Mouse (Mus musculus) heart, postnatal 14 days (tissue): ENCODE results near the gene Smurf1. TPM values are rescaled to one million over a fixed set of nuclear protein-coding genes. Genes with fewer than 3 reads are reported as not detected.

Experiments
- DNase-seq, 2 experiments: peaks; one replicate each; pipeline ENCODE4 v3.0.0; 2021 to 2022
- intact Hi-C: fragments of 180-260 bp; cut with DNase I; formaldehyde crosslinking; loops from one replicate; pipeline ENCODE4 v1.15.1; 2025
- total RNA-seq, 2 experiments: library from RNA; stranded (reverse); gene quantifications; 2 replicates each; pipeline ENCODE4 v1.2.3; 2021

Smurf1 gene
- total RNA-seq, 2 experiments from 2014 or later: 23.7 to 25.4 TPM

DNA sequence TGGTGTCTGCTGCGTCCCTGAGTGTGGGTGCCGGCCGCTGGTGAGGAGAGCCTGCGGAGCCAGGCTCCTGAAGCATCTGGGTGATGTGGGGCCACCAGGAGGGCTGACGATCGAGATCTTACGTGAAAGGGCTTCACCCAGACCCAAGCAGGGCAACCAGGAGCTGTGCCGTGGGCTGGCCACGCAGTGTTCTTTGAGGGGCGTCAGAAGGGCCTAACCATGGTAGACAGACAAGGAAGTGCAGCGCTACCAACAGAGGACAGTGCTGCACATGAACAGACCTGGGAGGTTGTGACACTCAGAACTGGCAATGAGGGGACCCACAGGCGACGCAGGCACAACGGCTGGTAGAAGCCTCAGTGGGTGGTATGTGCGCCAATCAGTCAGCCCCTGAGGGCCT is 88.6 kb downstream of the Smurf1 start:
- no peak for DNase-seq
- intact Hi-C loops: loop anchor here (5.0 to 10.0 kb wide), 2 partner anchors 40 to 198 kb away; no protein-coding TSS in a partner anchor

DNA sequence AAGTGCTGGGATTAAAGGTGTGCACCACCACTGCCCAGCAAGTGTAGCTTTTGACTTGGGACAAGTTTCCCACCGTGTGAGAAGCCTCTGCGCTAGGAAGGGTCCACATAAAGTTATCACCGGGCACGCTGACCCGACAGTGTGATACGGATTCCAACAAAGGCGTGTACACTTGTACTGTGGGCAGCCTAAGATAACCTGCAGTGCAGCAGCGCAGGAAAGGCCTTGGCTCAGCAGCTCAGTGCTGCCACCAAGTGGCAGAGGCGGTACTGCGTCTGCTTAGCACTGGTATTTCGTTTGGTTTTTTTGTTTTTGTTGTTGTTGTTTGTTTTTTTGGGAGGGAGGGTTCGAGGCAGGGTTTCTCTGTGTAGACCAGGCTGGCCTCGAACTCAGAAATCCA is 89.8 kb downstream of the Smurf1 start:
- DNase-seq: peak; percentile 76 to 85
- intact Hi-C loops: loop anchor here (5.0 to 10.0 kb wide), 2 partner anchors 39 to 199 kb away; no protein-coding TSS in a partner anchor

DNA sequence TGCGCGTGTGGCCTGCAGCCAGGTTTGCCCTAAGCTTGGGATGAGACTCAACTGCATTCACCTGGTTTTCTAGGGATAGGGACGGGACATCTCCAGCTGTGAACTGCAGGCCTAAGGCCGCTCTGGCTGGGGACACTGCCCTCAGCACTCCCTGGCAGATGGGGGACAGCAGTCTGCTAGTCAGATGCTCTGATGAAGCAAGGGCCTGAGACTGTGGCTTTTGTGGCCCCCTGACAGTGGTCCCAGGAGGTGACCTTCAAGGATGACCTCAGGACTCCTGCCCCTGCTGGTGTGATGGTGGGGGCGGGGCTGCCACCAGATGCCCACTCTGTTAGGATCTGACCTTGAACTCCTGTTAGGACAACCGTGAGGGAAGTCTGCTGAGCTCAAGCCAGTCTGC is 90.4 kb downstream of the Smurf1 start:
- DNase-seq: no peak
- intact Hi-C loops: loop anchor here (5.0 to 10.0 kb wide), 2 partner anchors 38 to 200 kb away; no protein-coding TSS in a partner anchor

DNA sequence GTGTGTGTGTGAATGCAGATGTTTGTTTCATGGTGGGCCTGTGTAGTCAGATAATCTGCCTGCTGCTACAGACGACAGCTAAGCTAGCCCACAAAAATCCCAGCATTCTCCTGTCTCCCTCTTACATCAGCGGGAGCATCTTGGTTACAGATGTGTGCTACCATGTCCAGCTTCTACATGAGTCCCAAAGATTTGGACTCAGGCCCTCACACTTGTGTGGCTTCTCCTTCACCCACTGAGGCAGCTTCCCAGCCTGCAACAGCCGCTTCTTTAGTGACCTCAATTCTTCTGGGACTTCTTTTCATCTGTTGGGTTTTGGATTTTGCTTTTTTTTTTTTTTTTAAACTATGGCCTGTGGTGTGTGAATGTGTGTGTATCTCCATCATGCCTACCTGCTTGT is 92.8 kb downstream of the Smurf1 start:
- no peak for DNase-seq
- intact Hi-C loops: loop anchor here (10.0 kb wide), 1 partner anchor 202 kb away; no protein-coding TSS in a partner anchor

DNA sequence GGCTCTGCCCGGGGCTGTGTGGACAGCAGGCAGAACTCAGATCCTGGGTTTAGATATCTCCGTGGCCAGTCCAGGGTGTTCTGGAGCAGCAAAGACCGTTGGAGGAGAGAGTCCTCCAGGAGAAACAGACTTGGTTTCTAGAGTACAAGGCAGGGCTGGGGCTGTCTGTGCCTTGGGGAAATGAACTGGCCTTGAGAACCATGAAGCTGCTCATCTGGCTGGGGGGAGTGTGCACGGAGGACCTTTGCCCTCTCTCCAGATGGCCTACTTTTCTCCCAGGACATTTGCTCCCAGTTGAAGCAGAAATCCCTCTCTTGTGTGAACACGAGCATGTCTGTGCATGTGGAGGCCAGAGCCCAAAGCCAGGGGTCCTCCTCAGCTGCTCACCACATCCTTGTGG is 93.3 kb downstream of the Smurf1 start:
- peak in 1 of 2 experiments; percentile 30 for DNase-seq
- intact Hi-C loops: loop anchor here (10.0 kb wide), 1 partner anchor 202 kb away; no protein-coding TSS in a partner anchor

DNA sequence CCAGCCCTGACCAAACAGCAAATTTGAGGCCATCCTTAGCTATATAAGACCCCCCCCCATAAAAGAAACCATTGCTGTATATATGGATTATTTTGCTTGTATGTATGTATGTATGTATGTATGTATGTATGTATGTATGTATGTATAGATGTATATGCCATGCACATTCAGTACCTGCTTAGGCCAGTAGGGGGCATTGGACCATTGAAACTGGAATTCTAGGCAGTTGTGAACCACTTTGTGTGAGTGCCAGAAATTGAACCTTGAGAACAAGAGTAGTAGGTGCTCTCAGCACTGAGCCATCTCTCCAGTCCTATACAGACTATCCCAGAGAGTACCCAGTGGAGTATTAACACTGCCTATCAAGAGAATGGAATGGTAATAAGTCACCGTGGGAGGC is 93.9 kb downstream of the Smurf1 start:
- intact Hi-C loops: loop anchor here (10.0 kb wide), 1 partner anchor 203 kb away; no protein-coding TSS in a partner anchor

DNA sequence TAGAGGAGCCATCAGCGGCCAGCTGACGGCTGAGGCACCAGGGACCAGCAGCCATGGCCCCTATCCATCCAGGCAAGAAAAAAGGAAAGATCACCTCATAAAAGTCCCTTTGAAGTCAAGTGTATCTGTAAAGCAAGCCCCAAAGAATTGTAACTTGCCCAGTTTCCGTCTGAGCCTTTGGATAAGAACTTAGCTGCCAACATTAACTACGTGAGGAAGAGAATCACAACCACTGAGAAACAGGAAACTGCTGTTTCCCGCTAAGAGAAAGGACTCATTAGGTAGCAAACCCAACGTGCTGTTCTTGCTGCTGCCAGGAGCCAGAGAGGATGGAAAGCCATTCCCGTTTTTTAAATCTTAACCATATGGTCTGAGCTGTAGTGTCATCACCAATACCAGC is 94.9 kb downstream of the Smurf1 start:
- intact Hi-C loops: loop anchor here (10.0 kb wide), 1 partner anchor 204 kb away; no protein-coding TSS in a partner anchor
- no peak for DNase-seq

More for the DNA sequence above, 93.9 kb downstream of the Smurf1 start:
- DNase-seq: no peak

DNA sequence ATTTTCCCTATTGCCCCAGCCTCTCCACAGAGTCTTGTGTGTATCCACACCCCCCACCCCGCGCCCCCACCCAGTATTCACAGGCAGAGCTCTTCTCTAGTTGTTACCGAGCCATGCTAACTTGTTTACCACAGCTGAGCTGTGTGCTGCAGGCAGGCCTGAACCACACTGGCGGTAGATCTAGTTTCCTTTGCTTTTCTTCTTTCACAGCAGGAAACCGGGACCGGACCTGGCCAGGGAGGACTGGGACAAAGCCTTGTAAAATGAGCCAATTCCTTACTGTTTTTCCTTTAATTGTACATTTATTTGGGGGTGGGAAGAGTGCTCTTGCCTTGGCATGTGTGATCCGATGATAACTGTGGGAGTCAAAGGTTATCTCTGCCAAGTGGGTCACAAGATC is 96.2 kb downstream of the Smurf1 start:
- DNase-seq: no peak
- intact Hi-C loops: loop anchor here (5.0 kb wide), 1 partner anchor 118 kb away; no protein-coding TSS in a partner anchor

DNA sequence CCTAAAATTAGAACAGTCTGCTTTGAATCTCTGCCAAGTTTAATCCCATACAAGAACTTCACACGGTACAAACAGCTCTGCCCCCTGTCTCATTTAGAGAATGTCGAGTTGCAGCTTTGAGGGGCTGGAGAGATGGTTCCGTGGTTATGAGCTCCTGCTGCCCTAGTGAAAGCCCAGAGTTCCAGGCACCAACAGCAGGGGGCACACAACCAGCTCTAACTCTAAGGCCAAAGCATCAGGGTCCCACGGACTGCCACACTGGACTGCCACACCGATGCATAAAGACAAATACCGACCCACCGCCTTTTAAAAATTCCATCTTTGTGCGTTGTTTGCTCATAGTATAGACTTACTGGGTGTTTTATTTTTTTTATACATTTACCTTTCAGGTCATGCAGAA is 98.7 kb downstream of the Smurf1 start:
- peak in 1 of 2 experiments; percentile 23 for DNase-seq

DNA sequence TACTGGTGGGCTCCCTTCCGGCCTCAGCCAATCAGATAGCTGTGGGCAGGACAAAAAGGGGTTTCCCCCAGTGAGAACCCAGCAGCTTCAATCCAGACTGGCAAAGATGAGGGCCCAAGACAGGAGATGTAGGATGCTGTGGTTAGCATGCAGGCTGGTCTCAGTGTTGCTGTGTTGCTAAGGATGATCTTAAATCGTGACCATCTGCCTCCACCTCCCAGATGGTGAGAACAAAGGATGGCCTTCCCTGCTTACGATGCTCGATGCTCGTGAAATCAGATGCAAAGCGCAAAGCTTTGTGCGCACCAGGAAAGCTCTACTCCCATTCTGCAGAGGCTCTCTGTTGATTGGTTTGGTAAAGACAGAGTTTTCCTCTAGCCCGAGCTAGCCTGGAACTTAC is 104.7 kb downstream of the Smurf1 start:
- DNase-seq: no peak
- intact Hi-C loops: no loop called here

More for the DNA sequence above, 98.7 kb downstream of the Smurf1 start:
- intact Hi-C loops: loop anchor here (5.0 kb wide), 1 partner anchor 120 kb away; no protein-coding TSS in a partner anchor

DNA sequence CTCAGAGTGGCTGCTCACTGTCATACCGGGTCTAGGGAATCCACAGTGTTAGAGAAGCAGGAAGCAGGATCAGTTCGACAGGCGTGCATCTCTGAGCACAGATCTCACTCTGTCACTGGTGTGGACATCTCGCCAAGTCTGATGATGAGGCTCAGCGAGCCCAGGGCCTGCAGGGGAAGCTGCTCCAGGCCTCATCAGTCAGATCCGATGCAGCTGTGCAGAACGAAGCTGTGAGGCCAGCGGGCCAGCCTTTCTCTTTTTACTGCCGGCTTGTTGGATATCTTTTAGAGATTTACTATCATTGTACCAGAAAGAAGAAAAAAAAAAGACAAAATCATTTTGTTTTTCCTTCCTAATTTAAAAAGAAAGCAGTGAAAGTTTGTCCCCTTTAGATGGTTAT is 106.4 kb downstream of the Smurf1 start:
- DNase-seq: peak; percentile 46 to 47
- intact Hi-C loops: no loop called here

DNA sequence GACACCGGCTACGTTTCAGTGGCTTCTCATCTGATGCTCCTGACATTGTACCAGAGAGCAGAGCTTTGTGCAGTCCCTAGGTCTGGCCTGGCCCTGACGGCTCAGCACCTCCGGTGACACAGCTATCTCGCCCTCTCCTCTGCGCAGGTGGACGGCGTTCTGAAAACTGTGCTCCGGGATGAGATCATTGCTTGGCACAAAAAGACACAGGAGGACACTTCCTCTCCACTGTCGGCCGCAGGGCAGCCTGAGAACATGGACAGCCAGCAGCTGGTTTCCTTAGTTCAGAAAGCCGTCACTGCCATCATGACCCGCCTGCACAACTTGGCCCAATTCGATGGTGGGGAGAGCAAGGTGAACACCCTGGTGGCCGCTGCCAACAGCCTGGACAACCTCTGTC is 107.1 kb downstream of the Smurf1 start:
- intact Hi-C loops: no loop called here
- DNase-seq: no peak

DNA sequence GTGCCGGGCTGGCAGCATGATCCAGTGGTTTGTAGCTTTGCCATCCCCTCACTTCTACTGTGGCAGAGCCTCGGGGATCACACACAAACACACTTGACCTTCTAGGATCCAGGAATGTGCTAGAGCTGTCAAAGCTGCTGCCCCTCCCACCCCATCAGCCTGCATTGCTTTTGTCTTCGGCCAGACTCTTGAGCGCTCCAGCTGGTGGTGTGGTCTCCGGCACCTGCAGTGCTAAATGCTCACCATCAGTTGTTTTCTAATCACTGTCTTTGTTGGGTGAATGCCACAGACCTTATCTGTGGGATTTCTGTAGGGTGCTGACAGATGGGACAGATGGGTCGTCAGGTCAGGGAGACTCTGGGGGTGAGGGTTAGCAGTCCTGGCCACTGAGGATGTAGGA is 109.7 kb downstream of the Smurf1 start:
- intact Hi-C loops: no loop called here

DNA sequence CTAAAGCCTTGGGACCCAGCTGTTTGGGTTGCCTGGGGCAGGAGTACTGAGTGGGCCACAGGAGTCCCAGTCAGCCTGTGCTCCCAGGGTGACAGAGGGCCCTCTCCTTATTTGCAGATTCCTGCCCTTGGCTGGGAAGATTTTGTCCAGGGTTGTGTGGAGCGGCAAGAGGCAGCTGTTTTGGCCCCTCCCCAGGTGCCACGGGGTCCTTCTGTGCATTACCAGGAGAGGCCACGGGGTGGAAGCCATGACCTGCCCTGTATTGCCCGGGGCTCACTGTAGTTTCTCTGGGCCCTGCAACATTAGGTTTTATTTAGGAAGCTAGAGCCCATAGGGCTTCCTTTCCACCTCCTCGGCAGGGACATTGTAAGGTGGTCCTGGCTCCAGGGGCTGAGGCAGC is 111.7 kb downstream of the Smurf1 start:
- DNase-seq: no peak
- intact Hi-C loops: no loop called here

More for the DNA sequence above, 109.7 kb downstream of the Smurf1 start:
- no peak for DNase-seq

DNA sequence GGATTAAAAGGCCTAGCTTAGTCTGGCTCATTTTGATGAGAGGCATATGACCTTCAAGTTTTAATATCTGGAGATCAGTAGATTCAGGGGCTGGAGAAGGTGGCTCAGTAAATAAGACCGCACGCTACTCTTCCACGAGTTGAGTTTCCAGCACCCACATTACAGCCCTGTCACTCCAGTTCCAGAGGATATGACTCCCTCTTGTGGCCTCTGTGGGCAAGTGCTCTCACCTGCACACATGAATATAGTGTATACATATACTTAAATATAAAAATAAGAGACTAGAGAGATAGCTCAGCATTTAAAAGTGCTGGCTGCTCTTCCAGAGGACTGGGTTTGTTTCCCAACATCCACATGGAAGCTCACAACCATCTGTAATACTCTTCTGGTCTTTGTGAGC is 113.8 kb downstream of the Smurf1 start:
- intact Hi-C loops: no loop called here
- DNase-seq: no peak

DNA sequence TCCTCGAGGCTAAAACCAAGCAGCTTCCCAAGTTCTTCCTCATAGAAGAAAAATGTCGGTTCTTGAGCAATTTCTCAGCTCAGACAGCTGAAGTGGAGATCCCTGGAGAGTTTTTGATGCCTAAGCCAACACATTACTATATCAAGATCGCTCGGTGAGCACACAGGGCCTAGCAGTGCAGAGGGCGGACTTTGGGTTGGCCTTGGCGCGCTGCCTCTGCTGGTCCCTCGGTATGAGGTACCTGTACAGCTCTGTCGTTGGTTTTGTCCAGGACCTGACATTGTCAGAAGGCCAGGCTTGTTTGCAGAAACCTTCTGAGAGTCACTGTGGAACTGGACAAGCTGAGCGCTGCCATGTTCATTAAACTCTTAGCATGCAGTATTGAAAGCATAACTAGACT is 115.7 kb downstream of the Smurf1 start:
- intact Hi-C loops: no loop called here
- DNase-seq: no peak

DNA sequence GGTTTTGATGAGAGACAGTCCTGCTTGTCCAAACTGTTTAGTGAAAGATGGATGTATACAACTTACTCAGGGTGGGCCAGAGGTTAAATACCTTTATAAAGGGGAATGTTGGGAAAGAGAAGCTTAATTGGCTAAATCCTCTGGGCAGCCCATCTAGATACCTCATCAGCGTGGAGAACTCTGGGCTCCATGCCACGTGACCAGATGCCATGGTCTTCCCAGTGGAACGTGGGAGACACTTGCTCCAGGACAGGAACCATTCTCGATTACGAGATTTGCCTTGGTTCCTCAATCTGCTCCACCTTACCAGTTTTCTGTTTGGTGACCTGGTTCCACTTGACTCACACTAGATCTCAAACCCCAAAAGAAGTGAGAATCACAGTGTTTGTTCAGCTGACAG is 116.9 kb downstream of the Smurf1 start:
- DNase-seq: no peak
- intact Hi-C loops: no loop called here

DNA sequence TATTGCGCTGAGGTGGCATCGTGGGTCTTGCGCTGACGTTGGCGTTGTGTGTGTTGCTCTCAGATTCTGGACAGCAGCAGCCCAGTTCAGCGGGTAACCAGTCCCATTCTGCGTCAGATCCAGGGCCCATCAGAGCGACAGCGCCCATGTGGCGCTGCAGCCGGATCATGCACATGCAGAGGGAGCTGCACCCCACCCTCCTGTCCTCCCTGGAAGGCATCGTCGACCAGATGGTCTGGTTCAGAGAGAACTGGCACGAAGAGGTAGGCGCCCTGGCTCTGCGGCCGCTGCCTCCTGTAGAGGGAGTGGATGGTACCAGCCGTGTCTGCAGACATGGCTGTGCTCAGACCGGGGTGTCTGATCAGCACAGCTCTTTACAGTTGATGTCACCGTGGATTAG is 120.3 kb downstream of the Smurf1 start:
- no peak for DNase-seq
- intact Hi-C loops: no loop called here

DNA sequence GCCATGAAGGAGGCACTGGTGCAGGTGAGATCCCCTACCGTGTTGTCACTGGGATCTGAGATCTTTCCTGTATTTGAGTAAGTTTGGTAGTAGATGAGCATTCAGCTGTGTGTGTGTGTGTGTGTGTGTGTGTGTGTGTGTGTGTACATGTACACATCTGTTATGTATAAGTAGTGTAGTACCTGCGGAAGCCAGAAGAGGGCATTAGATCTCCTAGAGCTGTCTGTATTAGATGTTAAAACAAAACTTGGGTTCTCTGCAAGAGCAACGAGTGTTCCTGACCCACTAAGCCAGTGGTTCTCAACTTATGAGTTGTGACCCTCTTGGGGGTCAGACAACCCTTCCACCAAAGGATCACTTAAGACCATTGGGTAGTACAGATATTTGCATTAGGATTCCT is 129.5 kb downstream of the Smurf1 start:
- intact Hi-C loops: loop anchor here (5.0 kb wide), 2 partner anchors 41 to 151 kb away; no protein-coding TSS in a partner anchor
- DNase-seq: peak in 1 of 2 experiments; percentile 33

DNA sequence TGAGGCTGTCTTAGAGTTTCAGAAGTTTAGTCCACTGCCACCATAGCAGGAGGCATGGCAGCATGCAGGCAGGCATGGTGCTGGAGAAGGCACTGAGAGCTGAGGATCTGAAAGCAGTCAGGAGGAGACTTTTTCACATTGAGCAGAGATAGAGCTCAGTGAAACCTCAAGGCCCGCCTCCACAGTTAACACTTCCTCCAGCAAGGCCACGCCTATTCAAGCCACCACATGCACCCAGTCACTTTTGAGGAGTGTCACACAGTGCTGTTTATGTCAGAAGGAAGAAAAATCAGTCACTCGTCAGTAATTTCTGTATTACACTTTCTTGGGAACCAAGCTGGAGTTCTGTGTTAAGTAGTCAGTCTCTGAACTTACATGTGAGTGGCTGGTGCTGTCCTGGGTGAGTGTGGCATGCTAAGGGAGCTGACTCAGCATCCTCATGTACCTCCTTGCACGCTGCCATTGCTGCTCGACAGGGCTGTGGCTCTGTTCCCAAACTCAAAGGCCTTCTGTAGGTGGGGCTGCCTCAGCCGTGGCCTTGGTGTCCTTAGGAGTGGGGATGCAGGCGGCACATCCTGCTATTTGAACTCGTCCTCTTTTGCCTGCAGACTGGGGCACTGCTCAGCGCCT is 133.7 kb downstream of the Smurf1 start:
- intact Hi-C loops: no loop called here
- no peak for DNase-seq

DNA sequence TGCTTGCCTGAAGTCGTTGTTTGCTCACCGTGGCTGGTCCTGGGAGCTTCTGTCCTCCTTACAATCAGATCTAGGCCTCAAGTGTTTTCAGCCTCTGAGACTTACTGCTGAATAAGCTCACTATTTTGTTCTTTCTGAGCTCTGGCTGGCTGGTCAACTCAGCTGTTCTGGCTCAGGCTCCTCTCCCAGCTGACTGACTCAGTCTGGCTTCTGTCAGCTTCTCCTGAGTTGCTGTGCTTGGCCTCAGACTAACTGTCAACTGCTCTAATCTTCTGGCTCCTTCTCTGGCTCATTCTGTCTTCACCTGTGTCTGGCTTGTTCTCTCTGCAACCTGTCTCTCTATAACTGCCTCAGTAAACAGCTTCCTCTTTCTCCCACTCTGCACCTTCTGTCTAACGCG is 136.0 kb downstream of the Smurf1 start:
- intact Hi-C loops: no loop called here
- DNase-seq: peak; percentile 27 to 48
